Mouse (Mus musculus): ENCODE measurements around the gene 1190007I07Rik. TPM values are rescaled to one million over a fixed set of nuclear protein-coding genes. Genes with fewer than 3 reads are reported as not detected.
"Not testable (repeated sequence)": the region's sequence is repeated elsewhere in the genome, so short reads cannot be mapped to it uniquely, and the experiment has no call there.

1190007I07Rik gene
- polyA plus RNA-seq, 1 experiment from 2014 or later: 55.6 TPM

DNA sequence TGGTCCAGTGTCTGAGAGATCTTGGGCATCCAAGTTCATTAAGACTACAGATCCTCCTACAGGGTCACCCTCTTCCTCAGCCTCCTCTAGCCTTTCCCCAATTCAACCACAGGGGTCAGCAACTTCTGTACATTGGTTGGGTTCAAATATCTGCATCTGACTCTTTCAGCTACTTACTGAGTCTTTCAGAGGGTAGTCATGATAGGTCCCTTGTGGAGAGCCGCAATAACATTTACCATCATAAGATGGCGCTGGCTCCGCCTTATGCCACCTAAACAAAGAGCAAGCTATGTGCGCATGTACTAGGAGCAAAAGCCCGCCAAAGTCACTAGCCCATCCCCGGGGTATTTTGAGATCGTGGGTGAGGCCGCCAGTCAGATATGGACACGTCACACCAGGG is 33.4 kb downstream of the 1190007I07Rik start:
- WGBS: 82% methylated on average over 9 of the region's 9 CpGs

DNA sequence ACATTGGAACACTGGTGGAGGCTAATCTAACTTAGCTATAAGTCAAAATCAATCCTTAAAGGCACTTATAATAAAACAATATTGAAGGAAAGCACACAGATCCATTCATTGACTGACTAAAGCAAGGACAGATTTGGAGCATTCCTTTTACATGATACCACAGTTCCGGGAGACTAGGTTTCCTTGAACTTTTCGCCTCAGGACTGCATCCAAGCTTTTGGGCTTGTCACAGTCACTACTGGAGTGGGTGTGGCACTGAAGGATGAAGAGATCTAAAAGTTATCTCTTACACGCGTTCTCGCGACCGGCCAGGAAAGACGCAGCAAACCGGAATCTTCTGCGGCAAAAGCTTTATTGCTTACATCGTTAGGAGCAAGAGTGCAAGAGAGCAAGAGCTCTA is 51.9 kb downstream of the 1190007I07Rik start:
- not testable (repeated sequence) for H3K4me3 ChIP-seq (ENCODE audit: low read depth, low read length); H3K9ac ChIP-seq (replicated peaks; ENCODE audit: low read depth, low read length); ATAC-seq (ENCODE audit: insufficient number of reproducible peaks, insufficient read depth, low FRiP score, low read depth); H3K27me3 ChIP-seq (ENCODE audit: control insufficient read depth, insufficient read depth, low read length); H3K9me3 ChIP-seq (ENCODE audit: control insufficient read depth, low read depth, low read length); H3K27ac ChIP-seq (ENCODE audit: low read length); H3K4me2 ChIP-seq (replicated peaks; ENCODE audit: low read depth, low read length); H3K4me1 ChIP-seq (ENCODE audit: control insufficient read depth, insufficient read depth, low read length); H3K36me3 ChIP-seq (ENCODE audit: control insufficient read depth, insufficient read depth, low read length)
- 96% methylated on average over 11 of the region's 11 CpGs for WGBS

More for the DNA sequence above, 33.4 kb downstream of the 1190007I07Rik start:
- H3K36me3 ChIP-seq (ENCODE audit: control insufficient read depth, insufficient read depth, low read length); H3K4me3 ChIP-seq (ENCODE audit: low read depth, low read length); H3K9ac ChIP-seq (replicated peaks; ENCODE audit: low read depth, low read length); ATAC-seq (ENCODE audit: insufficient number of reproducible peaks, insufficient read depth, low FRiP score, low read depth); H3K4me1 ChIP-seq (ENCODE audit: control insufficient read depth, insufficient read depth, low read length); H3K4me2 ChIP-seq (replicated peaks; ENCODE audit: low read depth, low read length); H3K27me3 ChIP-seq (ENCODE audit: control insufficient read depth, insufficient read depth, low read length); H3K27ac ChIP-seq (ENCODE audit: low read length); H3K9me3 ChIP-seq (ENCODE audit: control insufficient read depth, low read depth, low read length): not testable (repeated sequence)

Other genes starting within 250 kb of the 1190007I07Rik start
- gene Gm1553, start 130.6 kb downstream of the 1190007I07Rik start, polyA plus RNA-seq (2014; fragmentation: Nextera tagmentation; extraction: Ambion mirVana): not detected in 2 replicates
- 130 and 144 TPM in 2 replicates for gene Tdg, start 6.6 kb upstream of the 1190007I07Rik start, polyA plus RNA-seq (2014; fragmentation: Nextera tagmentation; extraction: Ambion mirVana)
- 9.5 and 10.0 TPM in 2 replicates for gene Glt8d2, start 67.4 kb upstream of the 1190007I07Rik start, polyA plus RNA-seq (2014; fragmentation: Nextera tagmentation; extraction: Ambion mirVana)
- gene Hcfc2, start 72.9 kb upstream of the 1190007I07Rik start, polyA plus RNA-seq (2014; fragmentation: Nextera tagmentation; extraction: Ambion mirVana): 34.3 and 37.1 TPM in 2 replicates
- 44.6 and 48.7 TPM in 2 replicates for gene Nfyb, start 140.9 kb upstream of the 1190007I07Rik start, polyA plus RNA-seq (2014; fragmentation: Nextera tagmentation; extraction: Ambion mirVana)
- gene Txnrd1, start 210.7 kb upstream of the 1190007I07Rik start, polyA plus RNA-seq (2014; fragmentation: Nextera tagmentation; extraction: Ambion mirVana): 98.3 and 98.7 TPM in 2 replicates
- 0.52 and 0.88 TPM in 2 replicates for gene Eid3, start 243.4 kb upstream of the 1190007I07Rik start, polyA plus RNA-seq (2014; fragmentation: Nextera tagmentation; extraction: Ambion mirVana)

All from stomach, embryonic 14.5 days (tissue).